Mouse (Mus musculus): Measurements from ENCODE around the gene Gls.

GRCm38 (mm10) chr1:52117777-52118176 lies 115.3 kb downstream of the Gls start:
- no peak for TF ChIP-seq CTCF (IDR thresholded peaks at IDR 0.05; ENCODE audit: insufficient read depth, low read length)
- TF ChIP-seq POLR2A (IDR thresholded peaks at IDR 0.05; ENCODE audit: borderline replicate concordance, extremely low read depth, low read depth, low read length), result no peak
